Mouse (Mus musculus) megakaryocyte, embryonic 14.5 days (primary cell): ENCODE measurements at regions not wholly inside any gene's neighbourhood (a gene's known extent, or its start where the extent isn't known, plus 50 kb on each side); places are given as distances from the start of the nearest gene placed in this dataset.

ENCODE experiments used
- H3K27me3 ChIP-seq: replicated peaks from 2 replicates; pipeline ENCODE3; 2012; ENCODE audit warnings: inconsistent platforms
- H3K36me3 ChIP-seq: replicated peaks from 2 replicates; pipeline ENCODE3; 2012; ENCODE audit warnings: low read length, inconsistent platforms, mixed read lengths
- H3K4me1 ChIP-seq: 2 replicates; pipeline ENCODE4 v1.6.1; 2012; ENCODE audit warnings: inconsistent platforms
- H3K4me3 ChIP-seq: replicated peaks from 2 replicates; pipeline ENCODE3; 2012; ENCODE audit warnings: moderate library complexity, mild to moderate bottlenecking, inconsistent platforms
- H3K9me3 ChIP-seq: 2 replicates; pipeline ENCODE4 v1.6.1; 2012; ENCODE audit warnings: inconsistent platforms
- FLI1 ChIP-seq: IDR thresholded peaks from 2 replicates; pipeline ENCODE4 v1.6.1; 2012; ENCODE audit warnings: low read length, inconsistent platforms, mixed read lengths
- GATA1 ChIP-seq: IDR thresholded peaks from 3 replicates; pipeline ENCODE4 v1.6.1; 2012; ENCODE audit warnings: mixed read lengths, low read length, inconsistent platforms, borderline replicate concordance

DNA sequence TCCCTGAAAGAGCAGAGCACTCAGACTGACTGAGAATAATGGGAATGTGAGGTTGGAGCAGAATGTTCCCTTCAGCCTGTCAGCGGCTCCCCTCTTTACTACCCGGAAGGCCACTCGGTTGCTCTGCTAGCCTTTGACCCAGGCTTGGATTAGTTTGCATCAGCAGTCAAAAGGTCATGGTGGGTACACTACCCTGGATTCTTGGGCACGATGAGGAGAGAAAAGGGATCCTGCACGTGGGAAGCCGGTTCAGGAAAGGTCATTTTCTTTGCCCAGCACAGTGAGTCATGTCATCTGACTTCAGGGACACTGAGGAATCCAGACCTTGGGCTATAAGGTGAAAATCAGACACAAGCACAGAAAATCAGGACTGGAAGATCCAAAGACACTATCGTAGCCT, 443.3 kb downstream of the Rps24 start:
- H3K9me3 ChIP-seq = no peaks in the 10 kb centered on the region
- no peak overlapping the region for H3K4me3 ChIP-seq
- H3K36me3 ChIP-seq = no peaks in the 10 kb centered on the region

GRCm38 (mm10) chr14:24937876-24938275, 451.0 kb downstream of the Rps24 start:
- Histone ChIP-seq H3K4me1 (0 out of 2 replicates have a peak, but pooled peaks cover 4% of the 10 kb centered on the region), H3K36me3 (no peaks in the 10 kb centered on the region), H3K27me3 (no peaks in the 10 kb centered on the region), H3K9me3 (no peaks in the 10 kb centered on the region), H3K4me3 (no peak overlapping the region)
- no peak for TF ChIP-seq FLI1
- TF ChIP-seq GATA1 = no peak

More for the DNA sequence above, 443.3 kb downstream of the Rps24 start:
- Histone ChIP-seq H3K4me1 (no peaks in the 10 kb centered on the region), H3K27me3 (peaks cover 4% of the 10 kb centered on the region)
- TF ChIP-seq FLI1 (no peak), GATA1 (no peak)

- Histone ChIP-seq H3K36me3 (no peaks in the 10 kb centered on the region), H3K4me3 (no peak overlapping the region), H3K27me3 (no peaks in the 10 kb centered on the region), H3K4me1 (0 out of 2 replicates have a peak, but pooled peaks cover 4% of the 10 kb centered on the region), H3K9me3 (no peaks in the 10 kb centered on the region)
- TF ChIP-seq FLI1 = no peak
Observed at GRCm38 (mm10) chr14:24939068-24939467, 452.1 kb downstream of the Rps24 start.

DNA sequence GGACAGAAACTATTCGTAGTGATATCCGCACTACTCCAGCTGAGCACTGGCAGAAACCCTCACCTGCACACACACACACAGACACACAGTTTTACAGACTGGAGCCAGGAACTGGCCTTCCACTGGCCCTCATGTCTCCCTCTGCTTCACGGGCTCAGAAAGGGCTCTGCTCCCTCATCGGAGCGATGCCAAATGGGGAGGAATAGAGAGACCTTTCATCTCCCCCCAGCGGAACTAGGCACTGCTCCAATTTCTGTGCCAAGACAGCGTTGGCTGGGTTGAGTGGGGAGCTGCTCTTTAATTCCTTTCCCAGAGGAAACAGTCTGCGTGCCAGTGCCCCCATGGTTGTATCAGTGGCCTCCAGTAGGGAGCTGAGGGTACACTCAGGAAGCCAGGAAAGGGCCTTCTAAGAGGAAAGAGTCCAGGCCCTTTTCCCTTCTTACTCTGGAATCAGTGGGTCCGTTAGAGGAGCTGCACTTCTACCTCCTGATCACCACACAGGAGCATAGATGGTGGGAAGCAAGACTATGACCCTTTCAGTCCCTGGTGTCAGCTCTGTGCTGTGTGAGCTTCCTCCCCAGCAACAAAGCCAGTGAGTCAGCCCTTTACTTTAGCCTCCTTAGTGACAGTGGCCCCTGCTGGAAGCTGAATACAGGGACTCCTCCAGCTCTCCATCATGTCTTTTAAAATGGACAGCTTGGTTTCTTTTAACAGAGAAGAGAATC, 452.7 kb downstream of the Rps24 start:
- Histone ChIP-seq H3K4me3 (no peak overlapping the region), H3K4me1 (0 out of 2 replicates have a peak, but pooled peaks cover 4% of the 10 kb centered on the region), H3K9me3 (no peaks in the 10 kb centered on the region), H3K36me3 (no peaks in the 10 kb centered on the region), H3K27me3 (no peaks in the 10 kb centered on the region)
- TF ChIP-seq GATA1 (no peak), FLI1 (no peak)

DNA sequence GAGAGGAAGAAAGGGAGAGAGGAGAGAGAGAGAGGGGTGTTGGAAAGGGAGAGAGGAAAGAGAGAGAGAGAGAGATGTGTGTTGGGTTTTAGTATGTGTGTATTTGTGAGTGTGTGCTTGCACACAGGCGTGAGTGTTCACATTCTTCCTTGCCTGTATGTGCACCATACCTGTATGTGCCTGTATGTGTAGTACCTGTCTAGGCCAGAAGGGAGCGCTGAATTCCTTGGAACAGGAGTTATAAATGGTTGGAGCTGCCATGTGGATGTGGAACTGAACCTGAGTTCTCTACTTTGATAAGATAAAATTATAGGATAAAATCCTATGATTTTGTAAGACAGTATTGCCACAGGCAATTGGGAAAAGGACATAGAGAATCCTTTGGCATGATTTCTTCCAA, 458.8 kb downstream of the Rps24 start:
- no peaks in the 10 kb centered on the region for H3K36me3 ChIP-seq
- no peaks in the 10 kb centered on the region for H3K4me1 ChIP-seq
- TF ChIP-seq GATA1 (no peak), FLI1 (no peak)
- peaks cover 4% of the 10 kb centered on the region; the same call in 1 of the 2 replicates for H3K9me3 ChIP-seq
- H3K4me3 ChIP-seq = no peak overlapping the region
- H3K27me3 ChIP-seq = no peaks in the 10 kb centered on the region

DNA sequence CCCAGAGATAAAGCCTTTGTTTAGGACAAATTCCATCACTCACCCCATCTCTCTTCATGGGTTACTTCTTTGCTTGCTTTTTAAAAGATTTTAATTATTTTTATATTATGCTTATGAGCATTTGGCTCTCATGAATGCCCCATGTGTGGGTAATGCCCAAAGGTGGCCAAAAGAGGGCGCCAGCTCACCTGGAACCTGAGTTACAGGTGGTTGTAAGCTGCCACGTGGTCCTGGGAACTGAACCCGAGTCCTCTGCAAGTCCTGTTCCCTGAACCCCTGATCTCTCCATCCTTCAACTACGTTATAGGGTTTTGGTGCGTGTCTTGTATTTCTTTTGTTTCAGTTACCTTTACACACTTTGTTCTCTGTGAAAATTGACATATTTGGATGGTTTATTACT, 460.2 kb downstream of the Rps24 start:
- Histone ChIP-seq H3K4me1 (no peaks in the 10 kb centered on the region), H3K27me3 (no peaks in the 10 kb centered on the region), H3K9me3 (peaks cover 4% of the 10 kb centered on the region; the same call in 1 of the 2 replicates), H3K36me3 (no peaks in the 10 kb centered on the region), H3K4me3 (no peak overlapping the region)
- TF ChIP-seq FLI1 (no peak), GATA1 (no peak)

DNA sequence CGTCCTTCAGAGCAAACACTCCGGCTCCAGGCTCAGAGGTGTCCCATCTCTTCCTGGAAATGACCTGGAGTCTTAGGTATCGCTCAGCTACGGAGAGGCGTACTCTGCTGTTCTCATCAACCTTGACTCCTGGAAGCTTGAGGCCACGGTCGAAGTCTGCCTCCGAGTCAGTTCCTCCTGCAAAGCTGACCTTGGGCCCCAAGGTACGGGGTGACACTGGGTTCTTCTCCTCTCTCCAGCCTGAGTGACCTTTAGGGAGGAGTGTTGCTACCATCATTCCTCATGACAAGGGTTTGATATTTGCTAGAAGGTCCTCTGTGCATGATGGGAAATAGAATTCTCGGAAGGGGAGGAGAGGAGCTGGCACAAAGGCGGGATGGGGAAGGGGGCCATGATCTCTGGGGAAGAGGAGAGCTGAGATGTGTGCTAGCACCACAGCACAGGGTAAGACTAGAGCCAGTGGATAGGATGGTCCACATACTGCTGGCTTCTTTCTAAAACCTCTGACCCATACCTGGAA, 469.0 kb downstream of the Rps24 start:
- Histone ChIP-seq H3K9me3 (no peaks in the 10 kb centered on the region), H3K4me3 (no peak overlapping the region), H3K27me3 (peaks cover 19% of the 10 kb centered on the region), H3K36me3 (no peaks in the 10 kb centered on the region), H3K4me1 (no peaks in the 10 kb centered on the region)
- TF ChIP-seq FLI1 = no peak
- no peak for TF ChIP-seq GATA1

DNA sequence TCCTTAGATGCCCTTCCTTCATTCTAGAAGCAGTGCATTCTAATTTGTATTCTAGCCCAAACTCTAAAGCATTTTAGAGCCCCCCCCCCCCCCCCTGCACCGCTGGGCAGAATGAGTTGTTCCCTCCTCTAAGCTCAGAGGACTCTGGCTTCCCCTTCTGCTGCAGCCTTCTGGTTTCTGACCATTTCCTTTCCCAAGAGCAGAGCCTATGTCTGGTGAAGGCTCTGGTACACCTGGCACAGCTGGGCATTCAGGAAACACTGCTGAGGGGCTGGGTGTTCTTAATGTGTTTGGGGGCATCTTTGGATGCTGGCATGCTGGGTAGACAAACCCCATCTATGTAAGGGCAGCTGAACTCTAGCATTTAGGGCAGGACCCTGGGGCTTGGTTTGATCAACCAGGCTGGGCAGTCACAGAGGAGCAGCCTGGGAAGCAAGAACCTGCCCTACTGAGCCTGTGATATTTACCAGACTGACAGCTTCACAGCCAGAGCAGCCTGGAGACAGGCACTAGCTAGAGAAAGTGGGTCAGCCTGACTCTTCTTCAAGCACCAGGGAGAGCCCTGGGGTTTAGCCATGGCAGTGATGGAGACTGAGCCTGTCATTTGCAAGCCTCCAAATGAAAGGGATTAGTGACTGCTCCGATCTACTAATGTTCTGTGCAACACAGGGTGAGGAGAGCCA, 469.7 kb downstream of the Rps24 start:
- H3K4me1 ChIP-seq = no peaks in the 10 kb centered on the region
- peaks cover 23% of the 10 kb centered on the region for H3K27me3 ChIP-seq
- H3K4me3 ChIP-seq = no peak overlapping the region
- H3K36me3 ChIP-seq = no peaks in the 10 kb centered on the region
- TF ChIP-seq FLI1 (no peak), GATA1 (no peak)
- no peaks in the 10 kb centered on the region for H3K9me3 ChIP-seq

- peak overlapping the region; percentile 17 for H3K4me3 ChIP-seq
- TF ChIP-seq FLI1 (no peak), GATA1 (no peak)
- no peaks in the 10 kb centered on the region for H3K36me3 ChIP-seq
- H3K4me1 ChIP-seq = no peaks in the 10 kb centered on the region
- no peaks in the 10 kb centered on the region for H3K9me3 ChIP-seq
- H3K27me3 ChIP-seq = peaks cover 27% of the 10 kb centered on the region
Observed at GRCm38 (mm10) chr14:24957392-24957791, 470.5 kb downstream of the Rps24 start.

DNA sequence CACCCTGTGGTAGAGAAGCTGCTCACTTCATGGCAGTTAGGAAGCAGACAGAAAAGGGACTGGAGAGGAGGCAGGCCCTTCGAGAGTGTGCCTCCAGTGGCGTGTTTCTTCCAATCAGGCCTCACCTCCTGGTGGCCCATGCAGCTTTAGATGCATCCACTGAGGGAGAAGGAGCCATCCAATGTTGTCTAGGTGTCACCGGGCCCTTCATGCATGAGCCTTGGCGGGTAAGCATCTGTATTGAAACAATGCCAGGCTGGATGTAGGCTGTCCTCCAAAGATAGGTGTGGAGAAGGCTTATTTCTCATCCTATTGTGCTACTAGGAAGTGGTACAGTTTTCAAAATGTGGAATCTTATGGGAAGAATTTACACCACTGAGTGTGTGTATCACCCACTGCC, 471.9 kb downstream of the Rps24 start:
- H3K4me1 ChIP-seq = no peaks in the 10 kb centered on the region
- TF ChIP-seq FLI1 (no peak), GATA1 (no peak)

More for the DNA sequence above, 471.9 kb downstream of the Rps24 start:
- H3K9me3 ChIP-seq = no peaks in the 10 kb centered on the region
- peaks cover 27% of the 10 kb centered on the region for H3K27me3 ChIP-seq
- H3K36me3 ChIP-seq = no peaks in the 10 kb centered on the region
- H3K4me3 ChIP-seq = no peak overlapping the region
